Mouse (Mus musculus): ENCODE results near the gene Hoxd3. TPM values are rescaled to one million over a fixed set of nuclear protein-coding genes. Genes with fewer than 3 reads are reported as not detected.

Gene Hoxd3
- polyA plus RNA-seq, 1 experiment from 2014 or later = 0.39 TPM

GRCm38 (mm10) chr2:74678891-74679595 lies 32.7 kb upstream of the Hoxd3 start, which contains the start of gene Hoxd11:
Gene Hoxd11, plus strand, starts transcription at chr2:74679557.
- Histone ChIP-seq H3K4me3 (ENCODE audit: low read length) (no peak within 1 kb of the TSS), H3K9ac (ENCODE audit: low read length) (no peak within 1 kb of the TSS), H3K27me3 (ENCODE audit: control insufficient read depth, insufficient read depth, low read depth, low read length) (peaks cover 99% of the 10 kb centered on the region), H3K27ac (ENCODE audit: low read length) (no peak within 1 kb of the TSS), H3K9me3 (ENCODE audit: control insufficient read depth, low read length) (no peaks in the 10 kb centered on the region), H3K4me1 (replicated peaks; ENCODE audit: control insufficient read depth, insufficient read depth, low read length) (peaks cover 10% of the 10 kb centered on the region; the same call in 1 of the 2 replicates), H3K4me2 (ENCODE audit: low read depth, low read length) (no peak within 1 kb of the TSS), H3K36me3 (ENCODE audit: control insufficient read depth, insufficient read depth, low read length) (no peaks in the 10 kb centered on the region)
- no peak for ATAC-seq (ENCODE audit: low read depth)
- 2% methylated on average over 15 of the region's 15 CpGs for WGBS

GRCm38 (mm10) chr2:74679596-74679971 lies 32.1 kb upstream of the Hoxd3 start:
- H3K27me3 ChIP-seq (ENCODE audit: control insufficient read depth, insufficient read depth, low read depth, low read length) = peaks cover 99% of the 10 kb centered on the region
- no peaks in the 10 kb centered on the region for H3K36me3 ChIP-seq (ENCODE audit: control insufficient read depth, insufficient read depth, low read length)
- WGBS = under 1% methylated on average over 26 of the region's 26 CpGs
- no peak overlapping the region for H3K4me3 ChIP-seq (ENCODE audit: low read length)
- H3K9me3 ChIP-seq (ENCODE audit: control insufficient read depth, low read length) = no peaks in the 10 kb centered on the region
- no peak for ATAC-seq (ENCODE audit: low read depth)
- H3K4me2 ChIP-seq (ENCODE audit: low read depth, low read length) = no peak overlapping the region
- no peak overlapping the region for H3K27ac ChIP-seq (ENCODE audit: low read length)
- no peak overlapping the region for H3K9ac ChIP-seq (ENCODE audit: low read length)
- H3K4me1 ChIP-seq (replicated peaks; ENCODE audit: control insufficient read depth, insufficient read depth, low read length) = peaks cover 10% of the 10 kb centered on the region; the same call in 1 of the 2 replicates

GRCm38 (mm10) chr2:74679980-74680379 lies 31.7 kb upstream of the Hoxd3 start:
- no peak for ATAC-seq (ENCODE audit: low read depth)
- under 1% methylated on average over 23 of the region's 23 CpGs for WGBS
- Histone ChIP-seq H3K9ac (ENCODE audit: low read length) (no peak overlapping the region), H3K27ac (ENCODE audit: low read length) (no peak overlapping the region), H3K4me1 (replicated peaks; ENCODE audit: control insufficient read depth, insufficient read depth, low read length) (peaks cover 10% of the 10 kb centered on the region; the same call in 1 of the 2 replicates), H3K36me3 (ENCODE audit: control insufficient read depth, insufficient read depth, low read length) (no peaks in the 10 kb centered on the region), H3K4me2 (ENCODE audit: low read depth, low read length) (no peak overlapping the region), H3K27me3 (ENCODE audit: control insufficient read depth, insufficient read depth, low read depth, low read length) (peaks cover 99% of the 10 kb centered on the region), H3K9me3 (ENCODE audit: control insufficient read depth, low read length) (no peaks in the 10 kb centered on the region), H3K4me3 (ENCODE audit: low read length) (no peak overlapping the region)

- H3K4me3 ChIP-seq (ENCODE audit: low read length) = no peak overlapping the region
- WGBS = 4% methylated on average over 21 of the region's 21 CpGs
- H3K27me3 ChIP-seq (ENCODE audit: control insufficient read depth, insufficient read depth, low read depth, low read length) = peaks cover 98% of the 10 kb centered on the region
- no peak for ATAC-seq (ENCODE audit: low read depth)
- H3K4me2 ChIP-seq (ENCODE audit: low read depth, low read length) = no peak overlapping the region
- H3K27ac ChIP-seq (ENCODE audit: low read length) = no peak overlapping the region
- H3K4me1 ChIP-seq (replicated peaks; ENCODE audit: control insufficient read depth, insufficient read depth, low read length) = peaks cover 10% of the 10 kb centered on the region; the same call in 1 of the 2 replicates
- no peak overlapping the region for H3K9ac ChIP-seq (ENCODE audit: low read length)
- H3K9me3 ChIP-seq (ENCODE audit: control insufficient read depth, low read length) = no peaks in the 10 kb centered on the region
- H3K36me3 ChIP-seq (ENCODE audit: control insufficient read depth, insufficient read depth, low read length) = no peaks in the 10 kb centered on the region
These were observed 30.9 kb upstream of the Hoxd3 start for GRCm38 (mm10) chr2:74680561-74681398.

GRCm38 (mm10) chr2:74681594-74682531 lies 29.9 kb upstream of the Hoxd3 start:
- Histone ChIP-seq H3K9me3 (ENCODE audit: control insufficient read depth, low read length) (no peaks in the 10 kb centered on the region), H3K36me3 (ENCODE audit: control insufficient read depth, insufficient read depth, low read length) (no peaks in the 10 kb centered on the region), H3K9ac (ENCODE audit: low read length) (no peak overlapping the region), H3K27me3 (ENCODE audit: control insufficient read depth, insufficient read depth, low read depth, low read length) (peaks cover 94% of the 10 kb centered on the region), H3K27ac (ENCODE audit: low read length) (no peak overlapping the region), H3K4me3 (ENCODE audit: low read length) (peak overlapping the region; percentile 24), H3K4me2 (ENCODE audit: low read depth, low read length) (peak overlapping the region; percentile 34), H3K4me1 (replicated peaks; ENCODE audit: control insufficient read depth, insufficient read depth, low read length) (peaks cover 10% of the 10 kb centered on the region; the same call in 1 of the 2 replicates)
- ATAC-seq (ENCODE audit: low read depth) = peak; percentile 39; the same call in 1 of the 2 replicates
- WGBS = 1% methylated on average over 71 of the region's 78 CpGs

- Histone ChIP-seq H3K27me3 (ENCODE audit: control insufficient read depth, insufficient read depth, low read depth, low read length) (peaks cover 94% of the 10 kb centered on the region), H3K36me3 (ENCODE audit: control insufficient read depth, insufficient read depth, low read length) (no peaks in the 10 kb centered on the region), H3K9me3 (ENCODE audit: control insufficient read depth, low read length) (no peaks in the 10 kb centered on the region), H3K4me1 (replicated peaks; ENCODE audit: control insufficient read depth, insufficient read depth, low read length) (peaks cover 10% of the 10 kb centered on the region; the same call in 1 of the 2 replicates), H3K4me2 (ENCODE audit: low read depth, low read length) (peak overlapping the region; percentile 34; the same call in 1 of the 2 replicates), H3K9ac (ENCODE audit: low read length) (no peak overlapping the region), H3K4me3 (ENCODE audit: low read length) (peak overlapping the region; percentile 8; the same call in 1 of the 2 replicates), H3K27ac (ENCODE audit: low read length) (no peak overlapping the region)
- ATAC-seq (ENCODE audit: low read depth) = no peak
- WGBS = under 1% methylated on average over 21 of the region's 51 CpGs
These were observed 28.9 kb upstream of the Hoxd3 start for GRCm38 (mm10) chr2:74682796-74683195.

GRCm38 (mm10) chr2:74683471-74683951 lies 28.2 kb upstream of the Hoxd3 start:
- no peak overlapping the region for H3K9ac ChIP-seq (ENCODE audit: low read length)
- WGBS = under 1% methylated on average over 18 of the region's 18 CpGs
- H3K27me3 ChIP-seq (ENCODE audit: control insufficient read depth, insufficient read depth, low read depth, low read length) = peaks cover 95% of the 10 kb centered on the region
- no peaks in the 10 kb centered on the region for H3K36me3 ChIP-seq (ENCODE audit: control insufficient read depth, insufficient read depth, low read length)
- H3K4me3 ChIP-seq (ENCODE audit: low read length) = no peak overlapping the region
- ATAC-seq (ENCODE audit: low read depth) = no peak
- H3K27ac ChIP-seq (ENCODE audit: low read length) = no peak overlapping the region
- H3K9me3 ChIP-seq (ENCODE audit: control insufficient read depth, low read length) = no peaks in the 10 kb centered on the region
- peaks cover 10% of the 10 kb centered on the region; the same call in 1 of the 2 replicates for H3K4me1 ChIP-seq (replicated peaks; ENCODE audit: control insufficient read depth, insufficient read depth, low read length)
- no peak overlapping the region for H3K4me2 ChIP-seq (ENCODE audit: low read depth, low read length)

- 2% methylated on average over 12 of the region's 12 CpGs for WGBS
- no peak overlapping the region for H3K4me3 ChIP-seq (ENCODE audit: low read length)
- H3K9ac ChIP-seq (ENCODE audit: low read length) = no peak overlapping the region
- peaks cover 94% of the 10 kb centered on the region for H3K27me3 ChIP-seq (ENCODE audit: control insufficient read depth, insufficient read depth, low read depth, low read length)
- no peak overlapping the region for H3K27ac ChIP-seq (ENCODE audit: low read length)
- peaks cover 10% of the 10 kb centered on the region; the same call in 1 of the 2 replicates for H3K4me1 ChIP-seq (replicated peaks; ENCODE audit: control insufficient read depth, insufficient read depth, low read length)
- H3K9me3 ChIP-seq (ENCODE audit: control insufficient read depth, low read length) = no peaks in the 10 kb centered on the region
- no peak for ATAC-seq (ENCODE audit: low read depth)
- no peaks in the 10 kb centered on the region for H3K36me3 ChIP-seq (ENCODE audit: control insufficient read depth, insufficient read depth, low read length)
- no peak overlapping the region for H3K4me2 ChIP-seq (ENCODE audit: low read depth, low read length)
These were observed 27.6 kb upstream of the Hoxd3 start for GRCm38 (mm10) chr2:74684106-74684505.
